Mouse (Mus musculus) small intestine, adult 2 months (tissue): Measurements from ENCODE around the gene Pla2r1.

Experiments
- CTCF ChIP-seq: fragments of 200-500 bp; IDR thresholded peaks from 2 replicates; pipeline ENCODE4 v1.5.1; 2012; ENCODE audit warnings: low read depth, mild to moderate bottlenecking, control low read depth, inconsistent platforms, low read length, moderate library complexity, mixed read lengths; ENCODE audit not compliant: insufficient replicate concordance, insufficient read length; ENCODE audit errors: extremely low read depth
- POLR2A ChIP-seq: fragments of 200-500 bp; IDR thresholded peaks from 2 replicates; pipeline ENCODE4 v1.6.1; 2012; ENCODE audit warnings: low read depth, mild to moderate bottlenecking, control low read depth, inconsistent platforms, low read length, moderate library complexity

DNA sequence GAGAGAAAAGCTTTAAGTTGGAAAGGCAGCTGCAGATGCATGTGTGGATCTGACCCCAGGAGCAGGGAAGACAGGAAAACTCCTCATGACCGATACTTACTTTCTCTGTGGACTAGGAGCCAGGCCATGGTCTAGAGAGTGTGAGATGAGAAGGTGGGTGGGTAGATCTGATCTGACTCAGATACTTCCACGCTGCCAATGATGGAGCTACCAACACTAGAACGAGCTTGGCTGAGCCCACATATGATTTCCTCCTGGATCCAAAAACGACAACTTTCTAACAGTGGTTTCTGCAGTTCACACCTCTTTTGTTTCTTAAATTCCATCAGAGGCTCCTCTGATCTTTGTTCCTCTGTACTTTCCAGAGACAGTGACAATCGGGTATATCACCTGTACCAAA, 151.4 kb downstream of the Pla2r1 start:
- TF ChIP-seq CTCF (no peak), POLR2A (no peak)
